Mouse (Mus musculus): Measurements from ENCODE around the gene Kcnk16. TPM values are rescaled to one million over a fixed set of nuclear protein-coding genes. Genes with fewer than 3 reads are reported as not detected.

Gene Kcnk16
- polyA plus RNA-seq, 1 experiment = not detected

GRCm38 (mm10) chr14:20216561-20217298, 52.3 kb downstream of the Kcnk16 start:
- Histone ChIP-seq H3K4me2 (ENCODE audit: low read depth) (no peak overlapping the region), H3K4me3 (no peak overlapping the region), H3K79me2 (ENCODE audit: control insufficient read depth, insufficient read depth) (no peaks in the 10 kb centered on the region), H3K27me3 (ENCODE audit: control insufficient read depth, insufficient read depth, insufficient read length) (no peaks in the 10 kb centered on the region), H3K36me3 (ENCODE audit: control insufficient read depth, insufficient read depth) (no peaks in the 10 kb centered on the region), H3ac (ENCODE audit: control insufficient read depth, insufficient read length) (no peak overlapping the region)
- TF ChIP-seq MYOD1 (IDR thresholded peaks at IDR 0.05; ENCODE audit: control insufficient read depth in 1 of 3, insufficient read length in 2 of 3, low read depth in 2 of 3) = no peak
- TF ChIP-seq TCF3 (IDR thresholded peaks at IDR 0.05; ENCODE audit: insufficient read length, low read depth) = no peak
- no peak for TF ChIP-seq MAX (IDR thresholded peaks at IDR 0.05; ENCODE audit: low read depth)
- TF ChIP-seq REST (IDR thresholded peaks at IDR 0.05; ENCODE audit: insufficient read depth, insufficient read length) = no peak

- TF ChIP-seq POLR2AphosphoS2 (IDR thresholded peaks at IDR 0.05; ENCODE audit: insufficient read length, low read depth) (no peak), E2F4 (IDR thresholded peaks at IDR 0.05; ENCODE audit: insufficient read depth) (no peak), TCF12 (IDR thresholded peaks at IDR 0.05; ENCODE audit: insufficient read depth, poor library complexity, severe bottlenecking) (no peak), MYOG (IDR thresholded peaks at IDR 0.05; ENCODE audit: control insufficient read depth in 1 of 3, insufficient read depth in 1 of 3, insufficient read length in 2 of 3, low read depth in 2 of 3) (no peak), USF1 (IDR thresholded peaks at IDR 0.05; ENCODE audit: low read depth) (no peak), REST (IDR thresholded peaks at IDR 0.05; ENCODE audit: insufficient read depth, insufficient read length) (no peak), MYOD1 (IDR thresholded peaks at IDR 0.05; ENCODE audit: control insufficient read depth in 1 of 3, insufficient read length in 2 of 3, low read depth in 2 of 3) (no peak), POLR2A (IDR thresholded peaks at IDR 0.05; ENCODE audit: insufficient read length, low read depth) (no peak), TCF3 (IDR thresholded peaks at IDR 0.05; ENCODE audit: insufficient read length, low read depth) (no peak), MAX (IDR thresholded peaks at IDR 0.05; ENCODE audit: low read depth) (no peak), CEBPB (IDR thresholded peaks at IDR 0.05; ENCODE audit: insufficient read depth, poor library complexity, severe bottlenecking) (no peak), SRF (IDR thresholded peaks at IDR 0.05; ENCODE audit: control insufficient read depth, insufficient read length, low read depth) (no peak)
- Histone ChIP-seq H3K79me2 (ENCODE audit: control insufficient read depth, insufficient read depth) (no peaks in the 10 kb centered on the region), H3K4me2 (ENCODE audit: low read depth) (no peak overlapping the region), H3K4me3 (no peak overlapping the region), H3K27me3 (ENCODE audit: control insufficient read depth, insufficient read depth, insufficient read length) (no peaks in the 10 kb centered on the region), H3K36me3 (ENCODE audit: control insufficient read depth, insufficient read depth) (no peaks in the 10 kb centered on the region), H3ac (ENCODE audit: control insufficient read depth, insufficient read length) (no peak overlapping the region)
Observed at GRCm38 (mm10) chr14:20215826-20216225, 53.2 kb downstream of the Kcnk16 start.

GRCm38 (mm10) chr14:20214125-20214524, 54.9 kb downstream of the Kcnk16 start:
- H3K4me2 ChIP-seq (ENCODE audit: low read depth) = peak overlapping the region; percentile 41
- no peak overlapping the region for H3ac ChIP-seq (ENCODE audit: control insufficient read depth, insufficient read length)
- no peaks in the 10 kb centered on the region for H3K79me2 ChIP-seq (ENCODE audit: control insufficient read depth, insufficient read depth)
- no peaks in the 10 kb centered on the region for H3K36me3 ChIP-seq (ENCODE audit: control insufficient read depth, insufficient read depth)
- H3K27me3 ChIP-seq (ENCODE audit: control insufficient read depth, insufficient read depth, insufficient read length) = no peaks in the 10 kb centered on the region
- no peak overlapping the region for H3K4me3 ChIP-seq
- TF ChIP-seq CEBPB (IDR thresholded peaks at IDR 0.05; ENCODE audit: insufficient read depth, poor library complexity, severe bottlenecking) = peak; percentile 96
- TF ChIP-seq TCF12 (IDR thresholded peaks at IDR 0.05; ENCODE audit: insufficient read depth, poor library complexity, severe bottlenecking) = no peak

- H3K4me2 ChIP-seq (ENCODE audit: low read depth) = no peak overlapping the region
- no peak overlapping the region for H3ac ChIP-seq (ENCODE audit: control insufficient read depth, insufficient read length)
- no peaks in the 10 kb centered on the region for H3K36me3 ChIP-seq (ENCODE audit: control insufficient read depth, insufficient read depth)
- TF ChIP-seq MYOG (IDR thresholded peaks at IDR 0.05; ENCODE audit: control insufficient read depth in 1 of 3, insufficient read depth in 1 of 3, insufficient read length in 2 of 3, low read depth in 2 of 3) (no peak), MYOD1 (IDR thresholded peaks at IDR 0.05; ENCODE audit: control insufficient read depth in 1 of 3, insufficient read length in 2 of 3, low read depth in 2 of 3) (no peak)
- no peak overlapping the region for H3K4me3 ChIP-seq
- no peaks in the 10 kb centered on the region for H3K79me2 ChIP-seq (ENCODE audit: control insufficient read depth, insufficient read depth)
- no peaks in the 10 kb centered on the region for H3K27me3 ChIP-seq (ENCODE audit: control insufficient read depth, insufficient read depth, insufficient read length)
Observed at GRCm38 (mm10) chr14:20211754-20212601, 57.0 kb downstream of the Kcnk16 start.

Other genes with a start within 250 kb of the Kcnk16 start
- gene Saysd1, start 130.7 kb downstream of the Kcnk16 start, polyA plus RNA-seq (2012; fragmentation: generic; extraction: Trizol) = 10.5 TPM
- 7.2 TPM for gene Kcnk5, start 87.4 kb downstream of the Kcnk16 start, polyA plus RNA-seq (2012; fragmentation: generic; extraction: Trizol)
- 11.1 TPM for gene Nudt13, start 25.5 kb upstream of the Kcnk16 start, polyA plus RNA-seq (2012; fragmentation: generic; extraction: Trizol)
- gene Ecd, start 78.9 kb upstream of the Kcnk16 start, polyA plus RNA-seq (2012; fragmentation: generic; extraction: Trizol) = 27.0 TPM
- 11.5 TPM for gene Fam149b, start 79.0 kb upstream of the Kcnk16 start, polyA plus RNA-seq (2012; fragmentation: generic; extraction: Trizol)
- gene Dnajc9, start 119.7 kb upstream of the Kcnk16 start, polyA plus RNA-seq (2012; fragmentation: generic; extraction: Trizol) = 31.2 TPM
- gene Mrps16, start 124.4 kb upstream of the Kcnk16 start, polyA plus RNA-seq (2012; fragmentation: generic; extraction: Trizol) = 70.1 TPM
- gene Cfap70, start 183.0 kb upstream of the Kcnk16 start, polyA plus RNA-seq (2012; fragmentation: generic; extraction: Trizol) = not detected
- 75.0 TPM for gene Anxa7, start 210.9 kb upstream of the Kcnk16 start, polyA plus RNA-seq (2012; fragmentation: generic; extraction: Trizol)
- 7.2 TPM for gene Mss51, start 227.7 kb upstream of the Kcnk16 start, polyA plus RNA-seq (2012; fragmentation: generic; extraction: Trizol)

Data from myocyte (in vitro differentiated cells).